Mouse (Mus musculus) testis, postnatal 10 days (tissue): ENCODE data around the gene Hist1h2bj.
"Not testable (repeated sequence)": the region's sequence is repeated elsewhere in the genome, so short reads cannot be mapped to it uniquely, and the experiment has no call there.

Experiments used
- DNase-seq: peaks from one replicate; pipeline ENCODE4 v3.0.0; 2021; ENCODE audit warnings: low spot score

Gene Hist1h2bj

DNA sequence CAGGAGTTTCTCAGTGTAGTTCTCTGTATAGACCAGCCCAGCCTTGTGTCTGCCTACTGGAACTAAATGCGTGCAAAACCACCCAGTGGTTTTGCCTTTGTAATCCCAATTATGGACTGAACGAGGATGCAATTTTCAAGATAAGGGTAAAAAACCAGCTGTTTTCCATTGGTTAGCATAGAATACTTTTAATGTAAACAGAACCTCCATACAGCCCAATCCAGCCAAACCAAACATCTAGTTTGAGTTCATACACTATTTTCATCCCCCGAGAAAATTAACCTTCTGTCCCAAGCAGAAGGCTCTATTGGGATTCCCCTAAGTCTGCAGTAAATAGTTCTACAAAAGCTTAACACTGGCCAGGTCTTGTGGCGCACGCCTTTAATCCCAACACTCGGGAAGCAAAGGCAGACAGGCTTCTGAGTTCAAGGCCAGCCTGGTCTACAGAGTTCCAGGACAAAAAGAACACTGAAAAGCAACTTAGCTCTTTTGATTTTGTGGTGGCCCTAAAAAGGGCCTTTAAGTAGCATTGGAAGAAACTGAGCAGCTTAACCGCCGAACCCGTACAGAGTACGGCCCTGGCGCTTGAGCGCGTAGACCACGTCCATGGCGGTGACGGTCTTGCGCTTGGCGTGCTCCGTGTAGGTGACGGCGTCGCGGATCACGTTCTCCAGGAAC, 2.4 kb upstream of the Hist1h2bj start:
- DNase-seq, result no peak

DNA sequence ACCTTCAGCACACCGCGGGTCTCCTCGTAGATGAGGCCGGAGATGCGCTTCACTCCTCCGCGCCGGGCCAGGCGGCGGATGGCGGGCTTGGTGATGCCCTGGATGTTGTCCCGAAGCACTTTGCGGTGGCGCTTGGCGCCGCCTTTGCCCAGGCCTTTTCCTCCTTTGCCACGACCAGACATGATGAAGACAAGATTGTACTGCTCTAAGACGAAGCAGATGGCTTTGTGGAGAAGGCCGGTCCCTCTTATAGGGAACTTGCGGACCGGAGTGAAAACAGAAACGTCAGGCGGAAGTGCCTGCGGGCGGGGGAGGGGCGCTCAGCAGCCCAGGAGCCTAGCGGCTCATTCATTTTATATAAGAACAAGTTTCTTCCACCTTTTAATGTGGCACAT, 1.9 kb upstream of the Hist1h2bj start, which contains the start of gene Hist1h4i:
Gene Hist1h4i, minus strand, starts transcription at position 221 of the 395 bp plus-strand sequence.
- peak; percentile 95 for DNase-seq

DNA sequence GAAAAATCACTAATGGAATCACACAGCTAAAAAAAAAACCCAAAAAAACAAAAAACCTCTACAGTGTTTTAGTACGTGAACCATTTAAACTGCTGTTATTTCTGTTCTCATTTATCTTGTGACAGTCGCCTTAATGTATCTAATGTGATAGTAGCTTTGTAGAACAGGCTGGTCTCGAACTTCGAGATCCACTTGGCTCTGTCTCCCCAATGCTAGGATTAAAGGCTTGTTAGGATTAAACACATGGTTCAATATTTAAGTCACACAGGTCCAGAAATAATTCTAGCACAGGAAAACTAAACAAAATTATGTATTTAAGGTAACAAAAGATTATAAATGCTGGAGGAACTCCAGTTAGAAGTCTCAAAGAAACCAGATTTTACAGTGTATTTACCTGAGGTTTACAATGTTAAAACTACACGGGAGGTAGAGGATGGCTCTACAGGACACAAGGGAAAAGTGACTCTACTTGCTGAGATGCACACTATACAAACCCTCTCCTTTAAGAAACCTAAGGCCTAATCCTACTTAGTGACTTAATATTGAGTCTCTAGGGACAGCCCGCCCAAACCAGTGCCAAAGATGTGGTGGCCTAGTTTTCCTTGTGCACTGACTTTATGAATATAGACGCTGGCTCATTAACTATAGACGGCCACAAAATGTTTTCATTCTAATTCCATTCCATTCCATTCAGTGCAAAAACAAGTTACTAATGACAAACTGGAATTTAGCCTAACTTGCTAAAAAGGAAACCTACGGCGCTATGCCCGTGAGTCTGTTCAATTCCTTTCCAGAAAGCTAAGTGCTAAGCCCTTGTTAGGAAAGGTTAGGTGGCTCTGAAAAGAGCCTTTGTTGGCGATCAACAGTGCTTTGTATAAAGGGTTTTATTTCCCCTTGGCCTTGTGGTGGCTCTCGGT, 1.1 kb upstream of the Hist1h2bj start:
- DNase-seq, result no peak

DNA sequence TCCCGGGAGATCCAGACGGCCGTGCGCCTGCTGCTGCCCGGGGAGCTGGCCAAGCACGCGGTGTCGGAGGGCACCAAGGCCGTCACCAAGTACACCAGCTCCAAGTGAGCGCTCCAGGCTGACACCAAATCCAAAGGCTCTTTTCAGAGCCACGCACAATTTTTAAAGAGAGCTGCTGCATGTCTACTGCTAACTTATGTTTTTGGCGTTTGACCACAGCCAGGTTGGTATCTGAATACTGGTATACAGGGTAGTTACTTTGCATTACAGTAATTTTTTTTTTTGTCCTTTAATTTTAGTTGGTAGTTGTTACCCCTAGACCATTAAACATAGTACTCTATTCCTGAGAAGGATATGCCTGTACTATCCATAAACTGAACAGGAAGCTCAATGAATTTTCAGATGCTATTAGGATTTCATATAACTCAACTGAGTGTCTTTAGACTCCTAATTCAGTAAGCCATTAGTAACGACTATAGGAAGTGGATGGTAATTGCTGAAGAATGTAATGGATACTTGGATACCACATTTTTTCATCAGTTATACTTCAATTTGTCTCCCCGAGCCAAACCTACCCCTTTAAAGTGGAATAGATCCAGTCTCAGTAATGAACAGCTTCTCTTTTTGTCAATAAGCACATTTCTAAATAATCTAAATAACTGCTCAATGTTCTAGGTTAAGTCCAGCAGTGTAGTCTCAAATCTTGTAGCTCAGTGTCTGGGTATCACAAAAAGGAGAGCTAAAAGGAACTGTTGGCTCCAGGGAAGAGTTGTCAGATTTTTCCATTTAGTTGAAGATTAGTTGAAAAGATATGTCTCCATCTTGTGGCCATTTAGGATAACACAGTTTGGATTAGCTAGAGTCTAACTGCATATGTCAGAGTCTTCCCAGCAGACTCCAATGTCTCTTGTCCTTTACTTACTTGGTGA, 753 bp downstream of the Hist1h2bj start:
- no peak for DNase-seq

DNA sequence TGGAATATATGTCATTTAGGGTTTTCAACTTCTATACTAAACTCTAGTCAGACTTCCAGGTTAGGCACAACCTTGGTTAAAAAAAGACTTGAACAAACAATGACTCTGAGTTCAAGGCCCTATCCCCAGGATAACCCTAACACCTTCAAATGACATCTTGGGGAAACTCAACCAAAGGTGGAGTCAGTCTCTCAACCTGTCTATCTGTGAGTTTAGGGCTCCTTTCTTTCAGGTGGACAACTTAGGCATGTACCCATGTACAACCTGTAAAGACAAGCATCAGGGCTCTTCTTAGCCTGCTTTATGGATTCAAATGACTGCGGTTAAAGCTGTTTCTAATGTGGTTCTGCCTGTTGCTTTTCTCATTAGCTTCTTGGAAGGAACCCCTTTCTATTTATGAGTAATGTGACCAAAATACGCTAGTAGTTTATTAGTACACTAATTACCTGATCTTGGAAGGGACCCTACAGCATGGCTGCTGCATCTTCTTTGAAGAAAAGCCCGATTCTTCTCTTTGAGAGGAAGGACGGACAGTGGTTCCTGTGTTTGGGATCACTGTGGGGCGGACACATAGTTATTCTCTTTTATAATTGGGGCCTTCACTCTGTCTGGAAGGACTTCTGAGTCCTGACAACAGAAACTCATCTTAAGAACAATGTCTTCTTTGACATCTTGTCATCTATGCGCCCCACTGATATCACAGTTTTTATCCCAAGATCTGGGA, 1.6 kb downstream of the Hist1h2bj start:
- no peak for DNase-seq

DNA sequence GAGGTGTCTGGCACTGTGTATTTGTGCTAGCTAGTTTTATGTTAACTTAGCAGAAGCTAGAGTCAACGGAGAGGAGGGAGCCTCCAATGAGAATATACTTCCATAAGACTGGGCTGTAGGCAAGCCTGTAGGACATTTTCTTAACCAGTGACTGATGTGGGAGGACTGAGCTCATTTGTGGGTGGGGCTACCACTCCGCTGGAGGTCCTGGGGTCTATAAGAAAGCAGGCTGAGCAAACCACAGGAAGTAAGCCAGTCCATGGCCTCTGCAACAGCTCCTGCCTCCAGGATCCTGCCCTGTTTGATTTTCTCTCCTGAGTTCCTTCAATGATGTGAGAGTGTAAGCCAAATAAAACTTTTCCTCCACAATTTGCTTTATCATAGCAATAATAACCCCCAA, 2.3 kb downstream of the Hist1h2bj start:
- DNase-seq, result no peak

DNA sequence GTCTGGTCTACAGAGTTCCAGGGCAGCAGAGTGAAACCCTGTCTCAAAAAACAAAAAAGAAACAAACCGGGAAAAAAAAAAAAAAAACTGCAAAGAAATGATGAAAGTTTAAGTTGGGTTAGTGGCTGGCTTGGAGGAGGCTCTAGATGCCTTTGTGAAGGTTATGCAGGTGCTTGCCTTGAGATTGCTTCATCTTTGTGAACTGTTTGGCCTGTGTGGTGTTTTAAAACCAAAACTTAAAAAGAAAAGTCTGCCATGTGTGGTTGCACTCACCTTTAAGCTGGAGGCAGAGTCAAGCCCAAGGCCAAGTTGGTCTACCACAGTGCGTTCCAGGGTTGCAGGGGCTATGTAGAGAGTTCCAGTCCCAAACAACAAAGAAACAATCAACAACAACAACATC, 6.0 kb downstream of the Hist1h2bj start:
- no peak for DNase-seq

DNA sequence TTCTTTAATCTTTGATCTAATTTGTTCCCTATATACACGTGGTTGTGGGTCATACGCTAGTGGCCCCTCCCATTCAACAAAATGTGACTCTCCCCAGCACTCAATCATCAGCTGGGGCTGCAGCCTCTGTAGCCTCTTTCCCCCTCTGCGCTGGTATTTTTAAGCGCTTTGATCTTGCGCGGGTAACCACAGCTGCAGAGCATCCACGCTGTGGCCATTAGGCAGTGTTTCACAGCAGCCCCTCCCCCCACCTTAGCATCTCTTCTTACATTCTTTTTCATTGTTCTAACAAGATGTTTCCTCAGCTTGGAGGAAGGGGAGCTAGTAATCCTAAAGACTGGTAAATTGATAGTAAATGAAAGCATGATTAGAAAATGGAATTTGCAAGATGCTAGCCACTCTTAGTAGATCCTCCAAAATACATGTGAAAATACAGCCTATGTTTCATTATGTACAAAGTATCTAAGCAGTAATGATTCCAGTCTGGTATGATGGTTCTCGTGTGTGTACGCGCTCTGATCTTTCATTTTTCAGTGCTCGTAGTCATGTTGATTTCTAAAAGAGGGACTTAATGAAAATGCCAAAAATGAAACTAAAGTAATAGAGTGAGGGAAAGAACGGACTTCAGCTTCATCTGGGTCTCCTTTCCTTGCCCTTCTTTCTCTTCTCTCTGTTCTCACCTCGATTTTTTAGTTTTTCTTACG, 6.9 kb downstream of the Hist1h2bj start:
- peak; percentile 57 for DNase-seq

DNA sequence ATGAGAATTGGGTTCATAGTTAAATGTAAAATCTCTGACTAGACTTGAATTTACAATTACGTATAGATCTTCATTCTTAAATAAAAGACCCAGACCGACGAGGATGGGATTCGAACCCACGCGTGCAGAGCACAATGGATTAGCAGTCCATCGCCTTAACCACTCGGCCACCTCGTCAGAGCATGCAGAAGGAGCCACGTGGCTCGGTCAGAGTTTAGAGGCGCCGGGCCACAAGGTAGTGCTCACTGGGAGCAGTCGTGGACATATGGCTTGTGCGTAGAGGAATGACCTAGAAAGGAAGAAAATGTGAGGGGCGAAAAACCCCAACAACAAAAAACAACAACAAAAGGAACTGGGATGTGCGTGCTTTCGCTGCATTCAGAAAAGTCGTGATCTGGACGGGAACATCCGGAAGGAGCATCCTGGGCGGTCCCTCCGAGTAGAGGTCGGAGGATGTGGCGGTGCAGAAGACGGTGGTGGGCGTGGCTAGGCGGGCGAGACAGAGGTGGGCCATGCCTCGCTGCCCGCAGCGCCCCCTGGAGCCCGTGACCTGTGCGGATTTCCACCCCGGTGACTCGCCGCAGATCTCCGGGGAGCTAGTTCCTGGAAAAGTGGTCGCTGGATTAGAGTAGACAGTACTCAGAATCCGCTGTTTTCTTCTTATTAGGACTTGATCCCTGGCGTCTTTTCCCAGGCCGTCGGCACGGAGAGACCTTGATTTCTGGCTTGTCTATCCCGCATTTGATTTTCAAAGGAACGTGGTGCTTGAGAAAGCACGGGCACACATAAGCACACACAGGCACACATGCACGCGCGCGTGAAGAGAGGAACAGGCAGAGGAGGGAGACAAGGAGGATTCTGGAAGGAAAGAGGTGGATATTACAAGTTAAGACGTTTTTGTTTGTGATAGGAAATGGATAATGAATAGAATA, 7.8 kb downstream of the Hist1h2bj start:
- peak; percentile 97 for DNase-seq

DNA sequence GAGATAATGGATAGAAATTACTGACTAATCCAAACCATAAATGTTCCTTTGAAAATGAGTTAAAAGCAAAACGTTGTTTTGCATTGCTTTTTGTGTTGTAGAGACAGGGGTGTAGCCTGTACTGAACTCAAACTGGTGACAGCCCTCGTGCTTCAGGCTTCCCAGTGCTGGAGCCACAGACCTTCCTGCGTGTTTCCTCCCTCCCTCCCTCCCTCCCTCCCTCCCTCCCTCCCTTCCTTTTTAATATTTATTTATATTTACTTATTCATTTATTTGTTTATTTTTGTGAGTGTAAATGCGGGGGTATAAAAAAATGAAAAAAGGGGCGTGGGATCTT, 8.5 kb downstream of the Hist1h2bj start:
- no peak for DNase-seq

DNA sequence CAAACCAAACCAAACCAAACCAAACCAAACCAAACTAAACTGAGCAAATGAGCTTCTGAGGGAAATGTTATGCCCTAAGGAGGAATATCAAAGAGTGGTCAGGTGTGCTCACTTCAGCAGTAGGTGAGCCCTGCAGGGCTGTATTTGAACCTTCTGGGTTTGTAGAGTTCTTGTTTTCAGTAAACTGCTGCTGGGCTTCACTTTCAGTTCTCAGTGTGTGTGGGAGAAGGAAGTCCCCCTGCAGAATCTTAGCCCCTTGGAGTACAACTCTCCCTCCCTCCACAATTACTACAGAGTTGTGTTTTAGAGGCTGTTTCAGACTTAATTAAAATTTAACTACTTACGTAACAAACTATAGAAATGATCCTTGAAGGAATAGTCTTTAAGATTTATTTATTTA, 10.7 kb downstream of the Hist1h2bj start:
- no peak for DNase-seq

DNA sequence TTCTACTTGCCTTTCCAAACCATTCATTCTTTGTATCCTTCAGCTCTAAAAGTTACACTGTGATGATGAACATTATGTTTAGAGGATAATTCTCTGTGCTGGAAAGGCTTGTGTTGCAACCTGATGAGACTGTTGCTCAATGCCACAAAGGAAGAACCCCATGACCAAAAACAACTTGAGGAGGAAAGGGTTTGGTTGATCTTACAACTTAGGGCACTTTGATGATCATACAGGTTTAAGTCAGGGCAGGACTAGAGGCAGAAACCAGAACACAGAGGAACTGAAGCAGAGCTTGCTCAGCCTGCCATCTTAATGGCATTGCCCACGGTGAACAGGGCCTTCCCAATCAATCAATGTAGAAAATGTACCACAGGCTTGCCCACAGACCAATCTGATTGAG, 18.4 kb downstream of the Hist1h2bj start:
- DNase-seq, result no peak

DNA sequence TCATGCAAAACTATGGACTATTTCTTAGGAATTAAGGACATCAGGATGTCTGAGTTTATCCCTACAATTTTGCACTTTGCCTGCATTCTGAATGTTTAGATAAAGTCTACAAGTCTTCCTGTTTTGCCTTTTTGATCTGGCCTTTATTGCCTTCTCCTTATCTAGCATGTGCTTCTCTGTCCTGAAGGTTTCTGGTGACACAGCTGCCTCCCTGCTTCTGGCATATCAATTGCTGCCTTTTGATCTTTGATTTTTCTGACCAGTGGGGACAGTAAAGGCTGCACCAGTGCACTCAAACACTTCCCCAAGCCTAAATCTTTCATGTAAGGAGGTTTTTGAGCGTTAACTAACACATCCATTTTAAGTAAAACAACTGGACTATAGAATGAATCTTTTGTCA, 20.5 kb downstream of the Hist1h2bj start:
- DNase-seq, result no peak

DNA sequence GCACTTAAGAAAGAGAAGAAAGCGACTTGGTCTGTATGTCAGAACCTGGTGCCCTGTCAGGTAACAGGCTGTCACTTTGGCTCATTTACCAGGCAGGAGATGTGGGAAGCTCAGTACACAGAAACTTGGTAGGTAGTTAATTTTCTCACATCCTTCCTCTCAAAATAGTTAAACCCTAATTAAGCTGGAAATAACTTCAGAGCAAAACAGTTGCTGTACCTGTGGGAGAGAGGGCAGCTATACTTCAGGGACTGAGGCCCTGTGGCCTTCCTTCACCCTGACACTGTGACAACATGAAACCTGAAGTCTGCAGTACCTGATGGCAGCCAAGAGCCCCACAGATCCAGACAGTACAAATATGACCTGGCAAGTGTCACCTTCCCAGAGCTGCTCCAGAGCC, 41.1 kb downstream of the Hist1h2bj start, which contains the start of gene Vmn1r188:
Gene Vmn1r188, plus strand, starts transcription at position 301 of the 400 bp plus-strand sequence.
- DNase-seq, result not testable (repeated sequence)
